Mouse (Mus musculus): ENCODE results near the gene Mcu. TPM values are rescaled to one million over a fixed set of nuclear protein-coding genes. Genes with fewer than 3 reads are reported as not detected.

The Mcu gene
- polyA plus RNA-seq, 1 experiment from 2014 or later = 57.2 TPM

DNA sequence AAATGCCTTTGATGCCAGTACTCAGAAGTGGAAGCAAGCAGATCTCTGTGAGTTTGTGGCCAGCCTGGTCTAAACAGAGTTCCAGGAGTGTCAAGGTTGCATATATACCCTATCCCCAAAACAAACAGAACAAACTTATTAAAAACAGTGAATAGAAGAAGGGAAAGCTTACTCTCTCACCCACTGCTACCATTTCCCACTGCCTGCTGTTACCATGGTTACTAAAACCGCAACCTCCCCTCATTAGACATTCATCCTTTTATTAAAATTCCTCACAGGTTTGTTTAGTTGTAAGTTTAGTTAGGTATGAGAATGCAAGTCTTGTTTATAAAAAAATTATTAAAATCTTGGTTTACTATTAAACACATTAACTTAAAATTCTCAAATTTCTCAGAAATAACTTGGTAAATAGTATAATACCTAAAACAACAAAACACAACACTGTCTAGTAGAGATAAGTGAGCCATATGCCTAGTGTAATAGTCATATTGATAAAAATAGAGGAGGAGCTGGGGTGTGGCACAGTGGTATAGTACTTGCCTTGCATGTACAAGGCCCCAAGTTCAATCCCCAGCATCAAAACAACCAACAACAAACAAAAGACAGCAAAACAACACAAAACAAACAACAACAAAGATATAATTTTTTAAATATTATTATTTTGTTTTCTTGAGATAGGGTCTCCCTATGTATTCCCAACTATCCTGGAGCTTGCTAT, 34.5 kb downstream of the Mcu start:
- TF ChIP-seq EP300 (optimal IDR thresholded peaks at IDR 0.05) = no peak
- TF ChIP-seq CTCF (IDR thresholded peaks at IDR 0.05; ENCODE audit: low read depth) = no peak
- ATAC-seq (ENCODE audit: low FRiP score, low TSS enrichment) = no peak
- H3K9ac ChIP-seq (ENCODE audit: low read length) = no peak overlapping the region

DNA sequence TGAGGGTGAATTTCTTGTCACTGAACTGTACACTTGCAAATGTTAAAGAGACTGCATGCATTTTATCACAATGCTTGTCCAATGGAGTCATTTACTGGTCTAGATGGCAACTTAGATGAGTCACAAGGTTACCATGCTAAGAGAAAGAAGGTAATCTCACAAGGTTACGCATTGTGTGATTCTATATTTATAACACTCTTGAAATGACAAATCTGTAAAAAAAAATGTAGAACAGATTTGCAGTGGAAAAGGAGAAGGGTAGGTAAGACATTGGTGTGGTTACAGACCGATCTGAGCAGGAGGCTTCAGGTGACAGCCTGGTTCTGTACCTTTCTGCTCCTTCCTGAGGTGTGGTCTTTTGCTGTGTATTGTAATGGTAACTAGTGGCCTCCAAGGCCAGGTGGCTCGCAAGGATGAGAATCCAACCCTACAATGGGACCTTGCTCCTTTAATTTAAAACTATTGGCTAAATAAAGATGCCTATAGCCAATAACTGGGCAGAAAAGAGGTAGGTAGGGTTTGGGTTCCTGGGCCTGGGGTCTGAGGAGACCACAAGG, 35.8 kb downstream of the Mcu start:
- Histone ChIP-seq H3K9ac (ENCODE audit: low read length) (no peak overlapping the region), H3K4me3 (ENCODE audit: low read depth, low read length) (no peak overlapping the region), H3K27me3 (ENCODE audit: control insufficient read depth, insufficient read depth, low read length) (no peaks in the 10 kb centered on the region), H3K27ac (replicated peaks) (no peak overlapping the region), H3K36me3 (ENCODE audit: control insufficient read depth, insufficient read depth, low read length) (0 out of 2 replicates have a peak, but pooled peaks cover 3% of the 10 kb centered on the region), H3K4me2 (replicated peaks; ENCODE audit: low read depth) (no peak overlapping the region), H3K4me1 (replicated peaks; ENCODE audit: control insufficient read depth, insufficient read depth) (peaks cover 2% of the 10 kb centered on the region; the same call in 1 of the 2 replicates), H3K9me3 (ENCODE audit: control insufficient read depth, low read length) (no peaks in the 10 kb centered on the region)
- TF ChIP-seq CTCF (IDR thresholded peaks at IDR 0.05; ENCODE audit: low read depth) (no peak), EP300 (optimal IDR thresholded peaks at IDR 0.05) (no peak)
- DNase-seq (ENCODE audit: low spot score) = no peak
- no peak for ATAC-seq (ENCODE audit: low FRiP score, low TSS enrichment)
- 85% methylated on average over 3 of the region's 3 CpGs for WGBS

More for the DNA sequence above, 34.5 kb downstream of the Mcu start:
- no peak overlapping the region for H3K27ac ChIP-seq (replicated peaks)
- no peak overlapping the region for H3K4me2 ChIP-seq (replicated peaks; ENCODE audit: low read depth)
- WGBS = 93% methylated on average over 1 of the region's 1 CpGs
- no peak for DNase-seq (ENCODE audit: low spot score)
- no peak overlapping the region for H3K4me3 ChIP-seq (ENCODE audit: low read depth, low read length)
- 0 out of 2 replicates have a peak, but pooled peaks cover 3% of the 10 kb centered on the region for H3K36me3 ChIP-seq (ENCODE audit: control insufficient read depth, insufficient read depth, low read length)
- no peaks in the 10 kb centered on the region for H3K9me3 ChIP-seq (ENCODE audit: control insufficient read depth, low read length)
- peaks cover 2% of the 10 kb centered on the region; the same call in 1 of the 2 replicates for H3K4me1 ChIP-seq (replicated peaks; ENCODE audit: control insufficient read depth, insufficient read depth)
- no peaks in the 10 kb centered on the region for H3K27me3 ChIP-seq (ENCODE audit: control insufficient read depth, insufficient read depth, low read length)

DNA sequence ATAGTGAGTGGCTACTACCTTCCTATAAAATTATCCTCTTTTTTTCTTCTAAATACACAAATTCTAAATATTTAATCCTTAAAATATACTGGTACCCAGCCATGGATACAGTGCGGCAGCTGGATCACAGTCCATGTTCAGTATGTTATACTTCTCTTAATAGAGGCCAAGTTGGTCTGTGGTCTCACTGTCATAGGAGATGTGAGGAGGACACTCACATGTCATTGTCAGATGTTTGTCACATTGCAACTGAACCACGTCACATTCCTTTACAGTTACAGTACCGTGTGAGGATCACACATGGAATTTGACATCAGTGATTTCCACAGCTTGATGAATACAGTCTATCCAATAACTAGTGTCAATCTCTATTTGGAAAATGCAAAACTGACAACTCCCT, 36.8 kb downstream of the Mcu start:
- Histone ChIP-seq H3K4me1 (replicated peaks; ENCODE audit: control insufficient read depth, insufficient read depth) (peaks cover 2% of the 10 kb centered on the region; the same call in 1 of the 2 replicates), H3K36me3 (ENCODE audit: control insufficient read depth, insufficient read depth, low read length) (0 out of 2 replicates have a peak, but pooled peaks cover 3% of the 10 kb centered on the region), H3K27ac (replicated peaks) (0 out of 2 replicates have a peak overlapping the region, but pooled peaks have one; percentile 24), H3K4me2 (replicated peaks; ENCODE audit: low read depth) (no peak overlapping the region), H3K9ac (ENCODE audit: low read length) (no peak overlapping the region), H3K9me3 (ENCODE audit: control insufficient read depth, low read length) (no peaks in the 10 kb centered on the region), H3K4me3 (ENCODE audit: low read depth, low read length) (no peak overlapping the region), H3K27me3 (ENCODE audit: control insufficient read depth, insufficient read depth, low read length) (no peaks in the 10 kb centered on the region)
- ATAC-seq (ENCODE audit: low FRiP score, low TSS enrichment) (no peak), DNase-seq (ENCODE audit: low spot score) (no peak)
- no peak for TF ChIP-seq CTCF (IDR thresholded peaks at IDR 0.05; ENCODE audit: low read depth)
- TF ChIP-seq EP300 (optimal IDR thresholded peaks at IDR 0.05) = no peak
- 80% methylated on average over 3 of the region's 3 CpGs for WGBS

DNA sequence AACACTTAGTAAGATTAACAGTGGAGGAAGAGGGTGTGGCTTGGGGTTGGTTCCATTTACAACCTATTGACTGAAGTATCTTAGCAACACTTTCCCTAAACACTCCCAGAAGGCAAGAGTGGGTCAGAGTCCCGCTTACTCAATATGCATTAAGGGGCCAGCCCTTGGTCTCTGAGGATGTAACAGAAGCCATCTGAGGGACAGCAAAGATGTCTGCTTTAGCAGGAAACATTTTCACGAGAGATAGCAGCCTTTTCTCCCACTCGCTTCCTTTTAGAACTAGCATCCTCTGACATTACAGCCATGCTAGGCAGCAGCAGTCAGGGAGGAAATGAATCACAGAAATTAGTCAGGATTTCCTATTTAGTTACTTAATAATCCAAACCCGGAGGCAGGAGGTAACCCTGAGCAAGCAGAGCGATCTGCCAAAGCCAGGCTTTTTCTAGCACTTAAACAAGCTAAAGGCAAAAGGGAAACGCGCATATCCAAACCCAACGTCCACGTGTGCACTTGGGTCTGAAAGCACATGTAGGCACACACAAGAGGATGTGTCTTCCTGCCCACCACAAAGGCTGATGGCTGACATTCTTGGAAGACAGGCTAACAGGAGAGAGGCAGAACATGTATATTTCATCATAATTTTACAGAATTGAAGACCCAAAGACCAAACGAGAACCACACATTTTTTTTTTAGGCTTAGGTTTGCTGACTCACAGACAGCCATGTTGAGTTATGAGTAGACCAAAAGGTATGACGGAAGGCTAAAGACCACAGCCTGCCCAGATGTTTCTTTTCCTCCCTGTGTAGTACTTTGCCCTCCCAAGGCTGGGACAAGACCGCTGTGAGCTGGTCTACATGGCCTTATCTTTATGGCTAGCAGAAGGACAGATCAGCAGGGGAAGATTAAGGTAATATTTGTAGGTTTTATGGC, 38.4 kb downstream of the Mcu start:
- Histone ChIP-seq H3K27me3 (ENCODE audit: control insufficient read depth, insufficient read depth, low read length) (no peaks in the 10 kb centered on the region), H3K4me1 (replicated peaks; ENCODE audit: control insufficient read depth, insufficient read depth) (peaks cover 2% of the 10 kb centered on the region; the same call in 1 of the 2 replicates), H3K36me3 (ENCODE audit: control insufficient read depth, insufficient read depth, low read length) (0 out of 2 replicates have a peak, but pooled peaks cover 3% of the 10 kb centered on the region), H3K4me2 (replicated peaks; ENCODE audit: low read depth) (peak overlapping the region; percentile 13), H3K27ac (replicated peaks) (peak overlapping the region; percentile 89), H3K4me3 (ENCODE audit: low read depth, low read length) (no peak overlapping the region), H3K9me3 (ENCODE audit: control insufficient read depth, low read length) (no peaks in the 10 kb centered on the region), H3K9ac (ENCODE audit: low read length) (no peak overlapping the region)
- ATAC-seq (ENCODE audit: low FRiP score, low TSS enrichment) = peak; percentile 89
- 10% methylated on average over 12 of the region's 12 CpGs for WGBS
- TF ChIP-seq EP300 (optimal IDR thresholded peaks at IDR 0.05) = no peak
- no peak for TF ChIP-seq CTCF (IDR thresholded peaks at IDR 0.05; ENCODE audit: low read depth)
- peak; percentile 62 for DNase-seq (ENCODE audit: low spot score)

DNA sequence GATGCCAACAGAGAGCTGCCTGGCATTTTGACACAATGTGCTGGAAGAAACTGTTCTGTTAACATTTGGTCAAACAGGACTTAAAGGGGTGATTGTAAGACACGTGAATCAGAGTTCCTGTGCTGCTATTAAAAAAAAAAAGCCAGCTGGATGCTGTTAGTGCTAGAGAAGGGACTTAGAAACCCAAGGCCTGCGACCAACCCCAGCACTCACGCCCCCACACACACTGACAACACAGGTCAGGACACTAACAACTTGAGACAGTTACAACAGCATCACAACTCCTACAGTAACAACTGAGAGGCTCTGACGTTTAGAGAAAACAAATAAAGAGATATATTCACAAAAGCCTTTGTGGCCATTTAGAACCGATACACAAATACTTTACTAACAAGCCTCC, 40.2 kb downstream of the Mcu start:
- no peak overlapping the region for H3K4me3 ChIP-seq (ENCODE audit: low read depth, low read length)
- ATAC-seq (ENCODE audit: low FRiP score, low TSS enrichment) = no peak
- no peak for DNase-seq (ENCODE audit: low spot score)
- peak overlapping the region; percentile 61 for H3K27ac ChIP-seq (replicated peaks)
- no peaks in the 10 kb centered on the region for H3K36me3 ChIP-seq (ENCODE audit: control insufficient read depth, insufficient read depth, low read length)
- no peaks in the 10 kb centered on the region for H3K9me3 ChIP-seq (ENCODE audit: control insufficient read depth, low read length)
- no peak overlapping the region for H3K4me2 ChIP-seq (replicated peaks; ENCODE audit: low read depth)
- TF ChIP-seq EP300 (optimal IDR thresholded peaks at IDR 0.05) (no peak), CTCF (IDR thresholded peaks at IDR 0.05; ENCODE audit: low read depth) (no peak)
- 29% methylated on average over 5 of the region's 5 CpGs for WGBS
- H3K27me3 ChIP-seq (ENCODE audit: control insufficient read depth, insufficient read depth, low read length) = no peaks in the 10 kb centered on the region
- H3K4me1 ChIP-seq (replicated peaks; ENCODE audit: control insufficient read depth, insufficient read depth) = peaks cover 5% of the 10 kb centered on the region
- H3K9ac ChIP-seq (ENCODE audit: low read length) = no peak overlapping the region

All from stomach, postnatal 0 days (tissue).